Comparison of ENCODE assay signal across 12 mouse cellular contexts in the genomic region with DNA sequence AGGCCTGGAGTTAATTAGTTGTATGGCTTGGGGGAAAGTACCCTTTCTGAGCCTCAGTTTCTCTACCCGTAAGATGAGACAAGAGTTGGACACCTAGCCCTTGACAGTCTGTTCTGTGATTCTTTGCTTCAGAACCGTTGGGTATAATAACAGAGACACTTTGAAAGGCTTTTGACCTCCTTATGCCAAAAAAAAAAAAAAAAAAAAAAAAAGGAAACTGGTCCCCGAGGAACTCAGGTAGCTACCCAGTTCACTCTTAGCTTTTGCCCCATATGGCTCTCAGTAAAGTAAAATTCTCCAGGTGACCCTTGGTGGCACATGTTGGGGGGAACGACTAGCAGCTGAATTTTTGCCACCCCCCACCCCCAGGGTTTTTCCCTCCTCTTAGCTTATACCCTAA. TPM values are rescaled to one million over a fixed set of nuclear protein-coding genes. Genes with fewer than 3 reads are reported as not detected.
DNase-seq lines count a peak whose midpoint lies in the region; ATAC-seq and TF ChIP-seq lines count a peak whose summit lies in the region.
"Had no signal": no experiment of that assay in that cellular context is flagged by ENCODE, and none has a peak within 500 bp of the region (broad histone marks: within the 10 kb centered on the region; RNA-seq: fewer than 3 reads in every experiment).

No protein-coding gene starts in this region.

- peak overlapping the region; percentile 73; the same call in 1 of the 2 replicates for H3K4me2 ChIP-seq in kidney, embryonic 14.5 days (replicated peaks; ENCODE audit: low read depth, low read length)
- H3K4me2 ChIP-seq in embryonic facial prominence, embryonic 12.5 days (replicated peaks) = peak overlapping the region; percentile 73
- peak overlapping the region; percentile 52 for H3K4me2 ChIP-seq in limb, embryonic 15.5 days

- H3K4me3 ChIP-seq in kidney, embryonic 14.5 days (ENCODE audit: low read length) = no peak overlapping the region; the same call in 1 of the 2 replicates
- peak overlapping the region in 1 of 2 experiments; percentile 18; a peak in 1 of 4 replicates for H3K4me3 ChIP-seq in MEL (ENCODE audit: control insufficient read depth in 1 of 2, insufficient read depth in 1 of 2, low read depth in 2 of 2, low read length in 2 of 2)
- peak overlapping the region; percentile 56 for H3K4me3 ChIP-seq in embryonic facial prominence, embryonic 12.5 days
- peak overlapping the region; percentile 57 for H3K4me3 ChIP-seq in limb, embryonic 15.5 days
- H3K4me3 ChIP-seq: midbrain, embryonic 12.5 days had no signal

- no peak overlapping the region for H3K9ac ChIP-seq in kidney, embryonic 14.5 days (ENCODE audit: low read depth, low read length)
- H3K9ac ChIP-seq in MEL (ENCODE audit: control insufficient read depth, low read depth, low read length, poor library complexity, severe bottlenecking) = peak overlapping the region; percentile 35
- H3K9ac ChIP-seq in embryonic facial prominence, embryonic 12.5 days = no peak overlapping the region
- no peak overlapping the region for H3K9ac ChIP-seq in limb, embryonic 15.5 days
- H3K9ac ChIP-seq: midbrain, embryonic 12.5 days had no signal

- no peak for TF ChIP-seq CTCF in MEL (IDR thresholded peaks at IDR 0.05 in 2 of 3, conservative IDR thresholded peaks at IDR 0.05 in 1 of 3; ENCODE audit: control insufficient read depth in 1 of 3, insufficient read depth in 1 of 3, low read depth in 2 of 3, low read length in 3 of 3, poor library complexity in 1 of 3, severe bottlenecking in 1 of 3)

- WGBS in kidney, embryonic 14.5 days = 53% methylated on average over 4 of the region's 4 CpGs
- WGBS in embryonic facial prominence, embryonic 12.5 days = 39% methylated on average over 4 of the region's 4 CpGs
- 29% methylated on average over 4 of the region's 4 CpGs for WGBS in limb, embryonic 15.5 days

- TF ChIP-seq RAD21 in MEL (IDR thresholded peaks at IDR 0.05; ENCODE audit: low read depth, low read length) = no peak

- H3K9me3 ChIP-seq in kidney, embryonic 14.5 days (ENCODE audit: control insufficient read depth, low read length) = no peaks in the 10 kb centered on the region
- H3K9me3 ChIP-seq in MEL (replicated peaks; ENCODE audit: insufficient read depth, low read length) = no peaks in the 10 kb centered on the region
- no peaks in the 10 kb centered on the region for H3K9me3 ChIP-seq in embryonic facial prominence, embryonic 12.5 days
- H3K9me3 ChIP-seq in limb, embryonic 15.5 days = no peaks in the 10 kb centered on the region
- H3K9me3 ChIP-seq: midbrain, embryonic 12.5 days had no signal

- no peak for TF ChIP-seq EP300 in MEL (IDR thresholded peaks at IDR 0.05; ENCODE audit: low read depth in 1 of 2, low read length in 2 of 2)

- no peaks in the 10 kb centered on the region for H3K27me3 ChIP-seq in kidney, embryonic 14.5 days (ENCODE audit: control insufficient read depth, insufficient read depth, low read length)
- no peaks in the 10 kb centered on the region for H3K27me3 ChIP-seq in MEL (ENCODE audit: control insufficient read depth in 1 of 2, insufficient read depth in 2 of 2, low read length in 2 of 2)
- 0 out of 2 replicates have a peak, but pooled peaks cover 19% of the 10 kb centered on the region for H3K27me3 ChIP-seq in embryonic facial prominence, embryonic 12.5 days
- H3K27me3 ChIP-seq in limb, embryonic 15.5 days = peaks cover 21% of the 10 kb centered on the region

- H3K4me1 ChIP-seq in kidney, embryonic 14.5 days (ENCODE audit: control insufficient read depth, insufficient read depth, low read length) = peaks cover 27% of the 10 kb centered on the region
- peaks cover 3 to 28% of the 10 kb centered on the region in 2 experiments for H3K4me1 ChIP-seq in MEL (ENCODE audit: control insufficient read depth in 1 of 2, insufficient read depth in 2 of 2, low read length in 2 of 2)
- H3K4me1 ChIP-seq in embryonic facial prominence, embryonic 12.5 days = peaks cover 19% of the 10 kb centered on the region
- peaks cover 8% of the 10 kb centered on the region for H3K4me1 ChIP-seq in limb, embryonic 15.5 days

- intact Hi-C loops in left cerebral cortex, postnatal 4 days (cut with DNase I) = loop anchor here (10.0 kb wide), 1 partner anchor 120 kb away; no protein-coding TSS in a partner anchor

- no peak for ATAC-seq in kidney, embryonic 14.5 days (ENCODE audit: low FRiP score, low TSS enrichment)
- no peak for ATAC-seq in embryonic facial prominence, embryonic 12.5 days (ENCODE audit: insufficient number of reproducible peaks, insufficient read depth, low FRiP score, low TSS enrichment)
- no peak for ATAC-seq in limb, embryonic 15.5 days (ENCODE audit: insufficient number of reproducible peaks, low FRiP score, low TSS enrichment, low read depth)

- H3K27ac ChIP-seq in kidney, embryonic 14.5 days (ENCODE audit: low read depth, low read length) = 0 out of 2 replicates have a peak overlapping the region, but pooled peaks have one; percentile 11
- H3K27ac ChIP-seq in MEL (ENCODE audit: control insufficient read depth, low read depth, low read length) = no peak overlapping the region
- peak overlapping the region; percentile 69 for H3K27ac ChIP-seq in embryonic facial prominence, embryonic 12.5 days
- peak overlapping the region; percentile 59 for H3K27ac ChIP-seq in limb, embryonic 15.5 days
- H3K27ac ChIP-seq: midbrain, embryonic 12.5 days had no signal

- H3K36me3 ChIP-seq in kidney, embryonic 14.5 days (ENCODE audit: control insufficient read depth, insufficient read depth, low read length) = no peaks in the 10 kb centered on the region
- H3K36me3 ChIP-seq in MEL (ENCODE audit: control insufficient read depth in 1 of 2, insufficient read depth in 2 of 2, low read length in 2 of 2) = peaks cover 2 to 45% of the 10 kb centered on the region in 2 experiments
- no peaks in the 10 kb centered on the region for H3K36me3 ChIP-seq in embryonic facial prominence, embryonic 12.5 days
- H3K36me3 ChIP-seq in limb, embryonic 15.5 days = no peaks in the 10 kb centered on the region
- H3K36me3 ChIP-seq: midbrain, embryonic 12.5 days had no signal

- no peak for DNase-seq in kidney, postnatal 10 days
- DNase-seq in MEL (ENCODE audit: low read depth, low spot score) = no peak
- no peak for DNase-seq in layer of hippocampus, adult 8-10 months (ENCODE audit: low spot score in 2 of 2)
- no peak for DNase-seq in spleen, postnatal 10 days (ENCODE audit: low spot score in 2 of 2)
- DNase-seq in left cerebral cortex, postnatal 4 days = no peak
- DNase-seq: adrenal gland, postnatal 14 days; cerebellum, adult 18-20 months; heart, postnatal 4 days had no signal

- peaks cover 64% of the 10 kb centered on the region for H3K79me2 ChIP-seq in MEL (ENCODE audit: control insufficient read depth, insufficient read depth, low read length, poor library complexity)

- TF ChIP-seq POLR2A in MEL (IDR thresholded peaks at IDR 0.05; ENCODE audit: control insufficient read depth in 1 of 2, insufficient read depth in 1 of 2, low read depth in 1 of 2, low read length in 2 of 2, poor library complexity in 1 of 2) = no peak

TF ChIP-seq in MEL, 35 proteins besides CTCF, POLR2A, EP300 and RAD21:
- TF ChIP-seq ZNF384 (IDR thresholded peaks at IDR 0.05; ENCODE audit: low read depth, low read length) (peak; percentile 89), CHD2 (IDR thresholded peaks at IDR 0.05; ENCODE audit: low read length) (no peak)

RNA-seq across cellular contexts. Expression of a gene that starts 3.5 kb away (rescaled TPM):
- 18.5 and 34.5 TPM in 2 replicates for polyA plus RNA-seq in kidney, embryonic 14.5 days (2014; fragmentation: Nextera tagmentation; extraction: Ambion mirVana)
- total RNA-seq in MEL (2012; rRNA removed) = 92.4 and 94.1 TPM in 2 replicates
- polyA plus RNA-seq in MEL (2012; ENCODE audit: insufficient read depth in 1 of 2, insufficient read length in 2 of 2, low read depth in 1 of 2, low replicate concordance in 2 of 2, missing spikeins in 1 of 2) = 10 to 100 TPM; 34.3 to 72.8 TPM
- polyA plus RNA-seq in embryonic facial prominence, embryonic 12.5 days (2016; fragmentation: Nextera tagmentation; extraction: Ambion mirVana) = 79.5 and 84.0 TPM in 2 replicates
- 50.6 and 53.5 TPM in 2 replicates for polyA plus RNA-seq in limb, embryonic 15.5 days (2015; fragmentation: Nextera tagmentation; extraction: Ambion mirVana)
- 10 to 100 TPM; 17.0 to 19.5 (median 18.7) TPM for total RNA-seq in layer of hippocampus, adult 8-10 months (2022)
- 10 to 100 TPM; 40.4 to 45.7 TPM for total RNA-seq in left cerebral cortex, postnatal 4 days (2021)
